Mouse (Mus musculus) left cerebral cortex, postnatal 14 days (tissue): ENCODE results near the gene 4921507P07Rik. TPM values are rescaled to one million over a fixed set of nuclear protein-coding genes. Genes with fewer than 3 reads are reported as not detected.
A peak's percentile ranks its signal among the peaks of the same experiment; 100 is the strongest.
"Not testable (repeated sequence)": the region's sequence is repeated elsewhere in the genome, so short reads cannot be mapped to it uniquely, and the experiment has no call there.

Experiments
- DNase-seq, 2 experiments: peaks; one replicate each; pipeline ENCODE4 v3.0.0; 2021 to 2022; ENCODE audit warnings: low spot score in 2 of 2, mixed read lengths in 1 of 2
- intact Hi-C: fragments of 180-260 bp; cut with DNase I; formaldehyde crosslinking; loops from one replicate; pipeline ENCODE4 v1.15.1; 2025
- long read RNA-seq, 2 experiments: library from polyadenylated mRNA; stranded (forward); transcript quantifications; one replicate each; pipeline ENCODE4 v2.0.0; 2021
- total RNA-seq, 2 experiments: library from RNA; stranded (reverse); gene quantifications; 2 replicates each; pipeline ENCODE4 v1.2.3; 2021

Gene 4921507P07Rik
- total RNA-seq: under 1 TPM; 0.59 to 0.62 TPM
- long read RNA-seq, experiment 1: 0 reads
- long read RNA-seq, experiment 2, partial matches to known transcripts: 0 of 2 reads
- long read RNA-seq, experiment 2, other reads (novel, unspliced or antisense): 2 of 2 reads

DNA sequence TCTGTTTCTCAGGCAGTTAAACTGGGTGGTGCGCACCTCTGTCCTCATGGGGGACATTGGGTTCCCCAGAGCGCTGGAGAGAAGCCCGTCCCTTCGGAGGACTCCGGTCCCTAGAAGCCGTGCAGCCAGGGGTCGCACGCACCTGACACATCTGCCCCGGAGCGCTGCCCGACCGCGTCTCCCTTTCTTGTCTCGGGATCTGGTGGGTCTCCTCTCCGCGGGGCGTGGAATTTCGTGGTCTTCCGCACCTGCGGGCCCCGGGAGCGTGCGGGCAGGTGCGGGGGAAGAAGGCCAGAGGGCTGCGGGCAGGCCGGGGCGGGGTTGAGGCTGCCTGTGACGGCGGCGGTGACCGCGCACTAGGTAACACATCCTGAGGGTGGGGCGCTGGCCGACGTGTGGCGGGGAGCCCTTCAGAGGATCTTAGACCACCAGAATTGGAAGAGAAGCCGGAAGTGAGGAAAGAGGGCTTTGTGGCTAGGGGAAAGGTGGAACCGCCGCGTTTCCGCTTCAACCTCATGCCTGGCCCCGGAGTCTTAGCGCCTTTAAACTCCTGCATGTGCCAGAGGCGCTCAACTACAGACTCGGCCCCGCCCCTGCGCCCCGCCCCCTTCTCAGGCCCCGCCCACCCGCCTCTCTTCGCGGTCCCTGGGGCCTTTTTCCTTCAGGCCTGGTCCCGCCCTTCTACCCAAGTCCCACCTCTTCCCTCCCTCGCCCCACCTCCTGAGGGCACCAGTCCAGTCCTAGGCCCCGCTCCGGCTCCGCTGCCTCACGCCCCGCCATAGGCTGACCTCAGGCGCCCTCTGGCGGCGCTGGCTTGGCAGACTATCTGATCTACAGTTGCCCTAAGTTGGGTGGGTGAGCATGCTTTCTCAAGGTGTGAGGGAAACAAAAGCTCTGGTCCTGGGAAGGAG lies at the start of gene 4921507P07Rik:
Gene 4921507P07Rik (minus strand): TSS at position 332 of the 911 bp plus-strand sequence.
- peak; percentile 85 to 88 for DNase-seq
- intact Hi-C loops: no loop called here

DNA sequence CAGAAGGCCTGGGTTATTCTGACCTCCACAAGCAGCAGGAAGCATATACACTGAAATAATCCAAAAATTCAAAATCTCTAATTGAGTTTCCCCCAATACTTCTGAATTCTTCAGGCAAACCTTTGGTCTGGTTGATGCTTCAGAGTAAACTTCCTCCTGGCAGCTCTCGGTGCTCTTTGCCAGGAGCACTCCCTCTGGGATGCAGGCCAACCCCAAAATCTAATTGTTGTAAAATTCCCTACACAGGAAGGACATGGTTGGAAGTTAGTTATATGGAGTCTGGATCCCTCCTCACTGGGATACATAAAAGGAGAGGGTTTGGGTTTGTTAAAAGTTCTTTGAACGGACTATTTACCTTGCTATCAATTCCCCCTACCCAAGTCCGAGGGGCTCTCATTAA lies 48.3 kb upstream of the 4921507P07Rik start:
- no peak for DNase-seq
- intact Hi-C loops: no loop called here

- no peak for DNase-seq
- intact Hi-C loops: no loop called here
These were observed 45.5 kb upstream of the 4921507P07Rik start for GRCm38 (mm10) chr6:50641898-50642297.

DNA sequence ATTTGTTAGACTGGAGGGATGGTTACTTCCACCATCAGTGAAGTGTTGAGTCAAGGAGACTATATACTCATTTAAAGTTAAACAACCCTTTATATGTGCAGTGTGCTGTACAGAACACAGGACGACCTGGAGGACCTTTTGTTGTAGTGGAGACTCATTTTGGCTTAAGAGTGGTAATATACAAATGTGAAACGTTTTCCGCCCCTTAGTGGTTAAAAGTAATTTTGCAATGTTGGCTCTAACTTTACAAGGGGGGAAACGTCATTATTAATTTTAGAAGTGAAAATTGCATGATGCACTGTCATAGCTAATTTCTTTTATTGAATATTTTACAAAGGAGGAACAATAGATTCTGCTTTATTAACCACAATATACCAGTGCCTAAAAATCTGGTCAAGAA lies 43.9 kb upstream of the 4921507P07Rik start:
- intact Hi-C loops: no loop called here
- DNase-seq: no peak

DNA sequence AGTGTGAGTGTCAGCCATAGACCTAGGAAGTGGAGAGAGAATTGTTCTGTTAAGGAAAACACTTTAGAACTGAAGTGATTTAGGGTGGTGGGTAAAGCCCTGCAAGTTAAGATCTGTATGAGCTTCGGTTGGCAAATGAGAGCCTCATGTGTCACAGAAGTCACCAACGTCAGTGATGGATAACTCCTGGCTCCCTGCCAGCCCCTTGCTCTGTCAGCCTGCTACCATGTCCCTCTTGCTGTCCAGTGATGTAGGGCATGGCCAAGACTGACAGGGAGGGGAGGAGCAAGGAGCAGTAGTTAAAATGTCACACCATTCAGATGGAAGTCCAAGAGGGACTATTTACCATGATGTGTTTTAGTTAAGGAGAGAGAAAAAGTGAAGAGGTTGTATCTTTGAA lies 43.2 kb upstream of the 4921507P07Rik start:
- intact Hi-C loops: no loop called here
- DNase-seq: no peak

DNA sequence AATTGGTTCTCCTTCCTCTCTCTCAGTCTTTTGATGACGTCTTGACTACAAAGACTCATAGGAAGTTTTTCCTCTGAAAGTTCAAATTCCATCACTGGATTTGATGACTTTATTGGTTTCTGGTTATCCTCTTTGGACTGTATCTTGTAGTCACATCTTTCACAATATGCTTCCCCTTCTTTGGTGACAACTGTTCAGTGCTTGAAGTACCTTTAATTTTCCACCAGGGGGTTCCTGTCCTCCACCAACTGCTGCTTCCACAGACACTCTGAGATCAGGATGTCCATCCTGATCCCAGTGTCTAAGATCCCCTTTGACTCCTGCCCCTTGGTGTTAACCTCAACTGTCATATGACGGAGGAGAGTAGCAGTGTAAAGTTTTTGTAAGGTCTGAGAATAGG lies 29.7 kb upstream of the 4921507P07Rik start:
- DNase-seq, intact Hi-C loops: not testable (repeated sequence)

GRCm38 (mm10) chr6:50618273-50618672 lies 21.8 kb upstream of the 4921507P07Rik start:
- DNase-seq, intact Hi-C loops: not testable (repeated sequence)

- intact Hi-C loops: no loop called here
- DNase-seq: no peak
These were observed 5.2 kb upstream of the 4921507P07Rik start for GRCm38 (mm10) chr6:50601620-50602019.

DNA sequence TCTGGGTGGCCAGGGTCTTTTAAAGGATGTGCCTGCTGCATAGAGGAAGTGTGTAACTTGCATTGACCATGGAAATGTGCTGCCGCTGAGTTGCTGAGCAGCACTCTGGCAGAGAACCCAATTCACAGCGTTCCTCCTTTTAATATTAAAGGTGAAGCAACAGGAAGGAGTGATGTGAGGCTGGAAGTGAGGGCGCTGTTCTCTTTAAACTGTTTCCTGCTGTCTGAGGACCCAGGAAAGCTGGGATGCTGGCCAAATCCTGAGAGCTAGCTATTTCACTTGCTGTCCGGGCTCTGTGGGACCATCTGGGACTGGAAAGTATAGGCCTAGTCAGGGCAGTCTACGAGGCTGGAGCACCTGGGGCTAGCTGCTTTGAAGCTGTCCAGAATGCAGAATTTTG lies 2.1 kb upstream of the 4921507P07Rik start:
- intact Hi-C loops: no loop called here
- DNase-seq: peak; percentile 22 to 27

GRCm38 (mm10) chr6:50594372-50594771 lies 2.1 kb downstream of the 4921507P07Rik start:
- no peak for DNase-seq
- intact Hi-C loops: no loop called here

DNA sequence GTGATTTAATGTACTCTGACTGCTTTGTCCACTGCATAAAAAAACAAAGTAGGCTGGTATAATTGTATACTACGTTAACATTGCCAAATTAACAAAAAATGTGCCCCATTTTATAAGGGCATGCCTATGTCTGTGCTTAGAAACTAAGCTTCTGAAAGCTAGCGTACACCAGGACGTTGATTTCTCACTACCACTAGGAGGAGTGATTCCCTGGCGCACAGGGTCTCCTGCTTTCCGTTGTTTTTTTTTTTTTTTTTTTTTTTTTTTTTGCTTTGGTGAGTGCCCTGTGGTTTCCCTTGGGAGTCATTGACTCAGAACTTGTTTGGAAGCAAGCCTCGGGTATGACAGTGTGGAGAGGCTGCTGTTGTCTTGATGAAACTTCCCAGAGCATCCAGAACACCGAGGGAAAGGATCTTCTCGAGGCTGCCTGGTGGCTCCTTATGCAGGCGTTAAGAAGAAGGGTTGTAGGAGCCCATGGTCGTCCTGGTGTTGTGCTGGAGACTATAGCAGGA lies 3.0 kb downstream of the 4921507P07Rik start:
- DNase-seq: no peak
- intact Hi-C loops: no loop called here

GRCm38 (mm10) chr6:50590234-50590633 lies 6.2 kb downstream of the 4921507P07Rik start:
- no peak for DNase-seq
- intact Hi-C loops: no loop called here

GRCm38 (mm10) chr6:50588251-50588650 lies 8.2 kb downstream of the 4921507P07Rik start:
- DNase-seq: peak; percentile 77 to 79
- intact Hi-C loops: no loop called here

GRCm38 (mm10) chr6:50587412-50587811 lies 9.0 kb downstream of the 4921507P07Rik start:
- DNase-seq: no peak

DNA sequence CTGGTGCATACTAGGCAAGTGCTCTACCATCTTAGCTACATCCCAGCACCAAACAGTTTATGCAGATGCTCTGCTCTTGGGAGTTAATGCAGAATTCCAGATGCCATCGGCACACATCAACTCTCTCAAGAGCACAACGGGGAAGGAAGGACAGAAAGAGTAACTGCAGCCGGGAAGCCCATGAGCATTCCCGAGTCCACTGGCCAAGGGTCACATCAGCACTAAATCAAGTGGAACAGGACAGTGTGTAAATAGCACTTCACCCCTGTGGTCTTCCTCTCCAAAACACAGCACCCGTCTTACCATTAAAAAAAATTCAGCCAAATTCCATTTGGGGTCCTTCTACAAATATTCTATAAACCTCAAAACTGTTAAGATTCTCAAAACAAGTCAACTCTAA lies 10.1 kb downstream of the 4921507P07Rik start:
- no peak for DNase-seq
- intact Hi-C loops: no loop called here

More at GRCm38 (mm10) chr6:50587412-50587811, 9.0 kb downstream of the 4921507P07Rik start:
- intact Hi-C loops: no loop called here

DNA sequence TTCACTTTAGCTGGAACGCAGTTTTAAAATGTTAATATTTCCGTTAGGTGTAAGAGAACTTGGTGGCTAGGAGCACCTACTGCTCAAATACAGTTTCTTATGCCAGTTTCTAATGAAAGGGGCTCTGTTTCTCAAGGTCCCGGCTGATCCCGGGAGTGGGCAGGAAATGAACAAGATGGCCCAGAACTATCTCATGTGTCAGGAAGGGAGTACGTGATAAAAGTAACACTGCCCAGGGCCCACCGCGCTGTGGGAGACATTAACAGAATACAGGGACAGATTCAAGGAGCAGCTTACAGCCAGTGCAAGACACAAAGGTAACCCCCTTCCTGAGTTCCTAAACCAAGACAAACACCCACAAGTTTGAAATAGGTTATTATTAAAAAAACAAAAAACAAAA lies 10.7 kb downstream of the 4921507P07Rik start:
- DNase-seq: no peak
- intact Hi-C loops: no loop called here

- DNase-seq: no peak
- intact Hi-C loops: no loop called here
These were observed 24.8 kb downstream of the 4921507P07Rik start for GRCm38 (mm10) chr6:50571661-50572060.

- peak in 1 of 2 experiments; percentile 46 for DNase-seq
- intact Hi-C loops: no loop called here
These were observed 29.5 kb downstream of the 4921507P07Rik start for GRCm38 (mm10) chr6:50566997-50567255.

DNA sequence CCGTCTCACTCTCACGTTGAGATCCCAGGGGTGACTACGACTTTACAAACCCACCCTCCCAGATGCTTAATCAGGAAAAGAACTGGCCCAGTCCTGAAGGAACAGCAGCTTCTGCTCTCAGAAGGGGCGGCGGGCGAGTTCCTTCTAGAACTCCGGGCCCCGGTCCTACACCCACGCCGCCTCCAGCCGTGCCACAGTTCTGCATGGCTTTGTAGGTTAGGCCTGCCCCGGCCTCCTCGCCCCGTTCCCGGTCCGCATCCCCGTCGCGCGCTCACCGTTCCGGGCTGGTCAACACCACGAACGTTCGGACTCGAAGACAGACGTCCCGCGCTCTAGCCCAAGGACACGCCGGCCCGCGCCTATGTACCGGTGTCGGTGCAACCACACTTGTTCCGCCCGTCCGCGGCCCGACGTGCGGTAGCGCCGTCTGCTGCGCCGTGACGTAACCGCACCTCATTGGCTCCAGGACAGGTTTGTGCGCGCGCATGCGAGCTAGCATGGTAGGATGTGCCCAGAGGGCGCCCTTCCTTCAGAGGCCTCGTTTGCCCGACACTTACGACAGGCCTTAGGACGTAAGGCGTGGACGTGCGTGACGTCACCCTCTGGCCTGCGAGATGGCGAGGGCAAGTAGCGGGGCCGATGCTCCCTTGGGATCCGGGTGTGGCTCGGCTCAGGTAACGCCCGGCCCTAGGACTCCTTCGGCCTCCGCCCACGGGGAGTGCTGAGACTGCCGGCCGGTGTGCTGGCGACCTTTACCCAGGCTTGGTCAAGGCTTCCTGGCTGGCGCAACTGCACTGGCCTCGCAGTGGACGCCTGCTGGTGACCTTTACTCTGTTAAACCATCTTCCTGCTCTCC lies 30.1 kb downstream of the 4921507P07Rik start, which contains the start of gene Cycs:
Gene Cycs (minus strand): TSS at position 398 of the 856 bp plus-strand sequence.
- intact Hi-C loops: no loop called here
- DNase-seq: peak; percentile 99 to 100

DNA sequence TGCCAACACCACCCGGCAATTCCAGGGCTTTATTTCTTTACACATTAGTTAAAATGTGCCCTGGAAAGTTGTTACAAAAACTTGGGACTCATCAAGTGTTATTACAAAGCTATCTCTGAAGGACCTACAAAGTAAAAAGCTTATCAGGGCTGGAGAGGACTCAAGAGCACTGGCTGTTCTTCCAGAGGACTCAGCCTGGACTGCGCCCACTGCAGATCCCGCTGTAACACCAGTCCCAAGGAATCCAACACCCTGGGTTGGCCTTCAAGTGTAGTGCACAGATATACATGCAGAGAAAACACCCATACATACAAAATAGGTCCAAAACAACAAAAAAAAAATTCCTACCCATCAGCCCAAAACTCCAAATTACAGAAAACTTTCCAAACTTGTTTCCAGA lies 32.8 kb downstream of the 4921507P07Rik start:
- DNase-seq: no peak
- intact Hi-C loops: no loop called here
